Mouse (Mus musculus) cerebellum, adult 2 months (tissue): ENCODE measurements around the gene Slc52a3. TPM values are rescaled to one million over a fixed set of nuclear protein-coding genes. Genes with fewer than 3 reads are reported as not detected.

Experiments
- DNase-seq, 2 experiments: peaks; one replicate each; pipeline ENCODE4 v3.0.0; 2021
- H3K27ac ChIP-seq: fragments of 200-500 bp; 2 replicates; pipeline ENCODE4 v1.5.1; 2012; ENCODE audit warnings: low read length, control low read depth, inconsistent platforms; ENCODE audit not compliant: insufficient read depth
- H3K27me3 ChIP-seq: fragments of 200-500 bp; 2 replicates; pipeline ENCODE4 v1.6.1; 2012; ENCODE audit warnings: inconsistent platforms, mild to moderate bottlenecking, low read length, moderate library complexity; ENCODE audit not compliant: control insufficient read depth, insufficient read depth
- H3K4me1 ChIP-seq: fragments of 200-500 bp; 2 replicates; pipeline ENCODE4 v1.6.1; 2011; ENCODE audit warnings: low read length; ENCODE audit not compliant: control insufficient read depth, insufficient read depth
- H3K4me3 ChIP-seq: fragments of 200-500 bp; replicated peaks from 2 replicates; pipeline ENCODE3; 2011; ENCODE audit warnings: mild to moderate bottlenecking, low read depth, low read length, control low read depth; ENCODE audit not compliant: insufficient read depth
- CTCF ChIP-seq: fragments of 200-500 bp; IDR thresholded peaks from 2 replicates; pipeline ENCODE4 v1.5.1; 2011; ENCODE audit warnings: low read depth, mild to moderate bottlenecking, control low read depth, low read length, moderate library complexity, borderline replicate concordance; ENCODE audit not compliant: insufficient read depth
- POLR2A ChIP-seq: fragments of 200-500 bp; IDR thresholded peaks from 2 replicates; pipeline ENCODE4 v1.6.1; 2011; ENCODE audit warnings: low read length, control low read depth, borderline replicate concordance; ENCODE audit not compliant: insufficient read depth
- WGBS: fragments of 180-500 bp; shearing (Covaris S2); methylation state at CpG from one replicate; pipeline ENCODE4 v1.1.7; 2018; 5-methylcytosine and 5-hydroxymethylcytosine counted together
- polyA plus RNA-seq: library from polyadenylated mRNA; depleted of rRNA; stranded (reverse); fragments of >200 nt; gene quantifications from 2 replicates; pipeline ENCODE4 v1.2.3, GENCODE M21; 2012

The Slc52a3 gene
- polyA plus RNA-seq, 1 experiment: 2.1 TPM

- Histone ChIP-seq H3K4me3 (peak overlapping the region; percentile 44), H3K27ac (no peak overlapping the region), H3K4me1 (peaks cover 17% of the 10 kb centered on the region), H3K27me3 (no peaks in the 10 kb centered on the region)
- WGBS: 54% methylated on average over 53 of the region's 53 CpGs
- DNase-seq: peak; percentile 49 to 54
- TF ChIP-seq CTCF (no peak), POLR2A (peak; percentile 33; the same call in 1 of the 2 replicates)
These were observed 25.8 kb upstream of the Slc52a3 start for GRCm38 (mm10) chr2:151970191-151971172.

GRCm38 (mm10) chr2:151971748-151972147 lies 24.6 kb upstream of the Slc52a3 start:
- Histone ChIP-seq H3K27me3 (no peaks in the 10 kb centered on the region), H3K4me1 (peaks cover 18% of the 10 kb centered on the region), H3K27ac (no peak overlapping the region), H3K4me3 (no peak overlapping the region)
- TF ChIP-seq POLR2A (no peak), CTCF (no peak)
- no peak for DNase-seq
- WGBS: 83% methylated on average over 5 of the region's 5 CpGs

GRCm38 (mm10) chr2:151972880-151973594 lies 23.3 kb upstream of the Slc52a3 start:
- no peak for TF ChIP-seq POLR2A
- TF ChIP-seq CTCF: no peak
- Histone ChIP-seq H3K4me3 (peak overlapping the region; percentile 32), H3K4me1 (peaks cover 29% of the 10 kb centered on the region), H3K27ac (no peak overlapping the region), H3K27me3 (no peaks in the 10 kb centered on the region)
- WGBS: 53% methylated on average over 23 of the region's 23 CpGs
- DNase-seq: no peak

- H3K27ac ChIP-seq: no peak overlapping the region
- peak; percentile 53 to 57 for DNase-seq
- TF ChIP-seq CTCF: no peak
- TF ChIP-seq POLR2A: no peak
- H3K4me1 ChIP-seq: peaks cover 33% of the 10 kb centered on the region
- H3K4me3 ChIP-seq: peak overlapping the region; percentile 32
- WGBS: 13% methylated on average over 36 of the region's 36 CpGs
- H3K27me3 ChIP-seq: no peaks in the 10 kb centered on the region
These were observed 22.4 kb upstream of the Slc52a3 start for GRCm38 (mm10) chr2:151973595-151974562.

GRCm38 (mm10) chr2:151975295-151975694 lies 21.0 kb upstream of the Slc52a3 start:
- Histone ChIP-seq H3K27me3 (no peaks in the 10 kb centered on the region), H3K27ac (no peak overlapping the region), H3K4me1 (peaks cover 33% of the 10 kb centered on the region), H3K4me3 (no peak overlapping the region)
- no peak for DNase-seq
- TF ChIP-seq POLR2A: no peak
- 0 out of 2 replicates have a peak, but pooled peaks have one; percentile 6 for TF ChIP-seq CTCF
- 94% methylated on average over 5 of the region's 5 CpGs for WGBS

- no peak overlapping the region for H3K4me3 ChIP-seq
- H3K27ac ChIP-seq: no peak overlapping the region
- no peak for DNase-seq
- WGBS: 90% methylated on average over 3 of the region's 3 CpGs
- no peaks in the 10 kb centered on the region for H3K27me3 ChIP-seq
- H3K4me1 ChIP-seq: peaks cover 32% of the 10 kb centered on the region
- TF ChIP-seq POLR2A (no peak), CTCF (no peak)
These were observed 20.2 kb upstream of the Slc52a3 start for GRCm38 (mm10) chr2:151976067-151976466.

GRCm38 (mm10) chr2:151977689-151978440 lies 18.4 kb upstream of the Slc52a3 start:
- Histone ChIP-seq H3K4me3 (no peak overlapping the region), H3K4me1 (peaks cover 26% of the 10 kb centered on the region), H3K27me3 (no peaks in the 10 kb centered on the region), H3K27ac (peak overlapping the region; percentile 26; the same call in 1 of the 2 replicates)
- WGBS: 35% methylated on average over 4 of the region's 4 CpGs
- no peak for TF ChIP-seq CTCF
- TF ChIP-seq POLR2A: no peak
- DNase-seq: peak; percentile 85 to 86
